Comparison of ENCODE assay signal across 10 mouse cellular contexts in the genomic region with DNA sequence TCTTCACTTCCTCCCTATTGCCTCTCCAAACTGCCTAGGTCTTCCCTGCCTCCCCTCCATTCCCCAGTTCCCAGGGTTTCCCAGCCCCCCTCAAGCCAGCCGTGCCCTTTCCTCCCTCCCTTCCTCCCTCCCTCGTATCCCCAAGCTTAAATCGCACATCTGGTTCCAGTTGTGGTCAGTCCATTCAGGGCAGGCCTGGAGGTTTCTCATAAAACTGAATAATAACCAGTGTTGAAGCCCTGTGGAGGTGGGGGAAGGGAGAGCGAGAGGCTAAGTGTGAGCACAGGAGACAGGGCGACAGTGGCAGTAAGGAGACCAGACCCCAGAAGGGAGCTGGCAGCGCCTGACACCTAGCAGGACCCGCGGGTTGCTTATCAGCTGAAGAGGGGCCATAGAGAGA.
DNase-seq lines count a peak whose midpoint lies in the region; ATAC-seq lines count a peak whose summit lies in the region.
"Had no signal": no experiment of that assay in that cellular context is flagged by ENCODE, and none has a peak within 500 bp of the region (broad histone marks: within the 10 kb centered on the region; RNA-seq: fewer than 3 reads in every experiment).

No protein-coding gene starts in this region.

- H3K4me1 ChIP-seq in heart, embryonic 13.5 days = peaks cover 97% of the 10 kb centered on the region
- peaks cover 71% of the 10 kb centered on the region for H3K4me1 ChIP-seq in embryonic facial prominence, embryonic 13.5 days

- H3K36me3 ChIP-seq in heart, embryonic 13.5 days = no peaks in the 10 kb centered on the region
- H3K36me3 ChIP-seq in embryonic facial prominence, embryonic 13.5 days = no peaks in the 10 kb centered on the region

- ATAC-seq in heart, embryonic 13.5 days (ENCODE audit: extremely low read depth, insufficient number of reproducible peaks, low FRiP score, low TSS enrichment) = no peak
- ATAC-seq in embryonic facial prominence, embryonic 13.5 days (ENCODE audit: insufficient number of reproducible peaks, insufficient read depth, low FRiP score, low TSS enrichment, low read depth) = peak; percentile 72

- no peak for DNase-seq in heart, postnatal 10 days
- peak; percentile 90 for DNase-seq in 3T3-L1 (ENCODE audit: low read depth, low spot score)
- DNase-seq in kidney, postnatal 4 days = peak; percentile 61 to 70
- DNase-seq in frontal cortex, postnatal 10 days (ENCODE audit: low spot score in 2 of 2) = no peak
- DNase-seq in left cerebral cortex, postnatal 4 days = no peak
- no peak for DNase-seq in gastrocnemius, postnatal 36 days
- DNase-seq: adrenal gland, adult 2 months; lung, postnatal 4 days had no signal

- H3K9ac ChIP-seq in heart, embryonic 13.5 days = peak overlapping the region; percentile 75
- H3K9ac ChIP-seq in embryonic facial prominence, embryonic 13.5 days = no peak overlapping the region

- H3K9me3 ChIP-seq in heart, embryonic 13.5 days = no peaks in the 10 kb centered on the region
- H3K9me3 ChIP-seq in embryonic facial prominence, embryonic 13.5 days = no peaks in the 10 kb centered on the region

- WGBS in heart, embryonic 13.5 days = 13% methylated on average over 8 of the region's 8 CpGs
- WGBS in embryonic facial prominence, embryonic 13.5 days = 20% methylated on average over 8 of the region's 8 CpGs

- no peak overlapping the region for H3K4me3 ChIP-seq in heart, embryonic 13.5 days
- no peak overlapping the region for H3K4me3 ChIP-seq in embryonic facial prominence, embryonic 13.5 days

- peak overlapping the region; percentile 54 for H3K4me2 ChIP-seq in heart, embryonic 13.5 days
- H3K4me2 ChIP-seq in embryonic facial prominence, embryonic 13.5 days = peak overlapping the region; percentile 43

- no peaks in the 10 kb centered on the region for H3K27me3 ChIP-seq in heart, embryonic 13.5 days (replicated peaks)
- no peaks in the 10 kb centered on the region for H3K27me3 ChIP-seq in embryonic facial prominence, embryonic 13.5 days

- H3K27ac ChIP-seq in heart, embryonic 13.5 days (replicated peaks) = peak overlapping the region; percentile 93
- H3K27ac ChIP-seq in embryonic facial prominence, embryonic 13.5 days = peak overlapping the region; percentile 85

- intact Hi-C loops in heart, postnatal 10 days (cut with DNase I) = no loop called here
- intact Hi-C loops in left cerebral cortex, postnatal 4 days (cut with DNase I) = no loop called here
- intact Hi-C loops in gastrocnemius, postnatal 36 days (cut with DNase I) = no loop called here

Comparison
In these comparisons a context has a peak if more than half of its experiments do, and no peak if none do; other contexts are left out.
1. DNase-seq: peak in 3T3-L1 (single experiment) and kidney, postnatal 4 days (2 of 2); none in heart, postnatal 10 days (0 of 2), frontal cortex, postnatal 10 days (0 of 2), left cerebral cortex, postnatal 4 days (single experiment) and gastrocnemius, postnatal 36 days (0 of 2).